Mouse (Mus musculus) intestine, embryonic 14.5 days (tissue): ENCODE results near the gene Mrpl36. TPM values are rescaled to one million over a fixed set of nuclear protein-coding genes. Genes with fewer than 3 reads are reported as not detected.

Source experiments
- ATAC-seq: fragments of 200-750 bp; cut with Nextera tagmentation; replicated peaks from 2 replicates; pipeline ENCODE4 v1.8.0; 2017; ENCODE audit warnings: low read depth, moderate number of reproducible peaks, moderate TSS enrichment, moderate library complexity; ENCODE audit not compliant: low FRiP score, low TSS enrichment
- DNase-seq: peaks from one replicate; pipeline ENCODE4 v3.0.0-alpha.2; 2018; ENCODE audit warnings: low spot score
- H3K27ac ChIP-seq: fragments of 300-500 bp; sonication (generic); 2 replicates; pipeline ENCODE4 v1.5.1; 2014; ENCODE audit warnings: low read depth, mild to moderate bottlenecking, control low read depth
- H3K27me3 ChIP-seq: fragments of 300-500 bp; sonication (generic); replicated peaks from 2 replicates; pipeline ENCODE4 v1.6.1; 2014; ENCODE audit warnings: low read length, control low read depth; ENCODE audit not compliant: control insufficient read depth, insufficient read depth
- H3K36me3 ChIP-seq: fragments of 300-500 bp; sonication (generic); 2 replicates; pipeline ENCODE4 v1.6.1; 2014; ENCODE audit warnings: low read length, control low read depth; ENCODE audit not compliant: control insufficient read depth, insufficient read depth
- H3K4me1 ChIP-seq: fragments of 300-500 bp; sonication (generic); replicated peaks from 2 replicates; pipeline ENCODE4 v1.6.1; 2014; ENCODE audit warnings: low read length, control low read depth, mixed read lengths; ENCODE audit not compliant: control insufficient read depth, insufficient read depth
- H3K4me2 ChIP-seq: fragments of 300-500 bp; sonication (generic); 2 replicates; pipeline ENCODE4 v1.6.1; 2014; ENCODE audit warnings: low read length
- H3K4me3 ChIP-seq: fragments of 300-500 bp; sonication (generic); 2 replicates; pipeline ENCODE4 v1.5.1; 2014; ENCODE audit warnings: low read depth, low read length, control low read depth, mixed read lengths
- H3K9ac ChIP-seq: fragments of 300-500 bp; sonication (generic); 2 replicates; pipeline ENCODE4 v1.6.1; 2014; ENCODE audit warnings: mild to moderate bottlenecking, low read length
- H3K9me3 ChIP-seq: fragments of 300-500 bp; sonication (generic); 2 replicates; pipeline ENCODE4 v1.6.1; 2016; ENCODE audit warnings: low read length, control low read depth; ENCODE audit not compliant: control insufficient read depth
- WGBS: fragments of 180-500 bp; shearing (Covaris S2); extraction: QIAGEN DNeasy Blood & Tissue Kit; methylation state at CpG from one replicate; pipeline ENCODE4 v1.1.7; 2014; 5-methylcytosine and 5-hydroxymethylcytosine counted together
- polyA plus RNA-seq: library from polyadenylated mRNA; unstranded; fragments of >200 nt; fragmentation: Nextera tagmentation; extraction: Ambion mirVana; gene quantifications from 2 replicates; pipeline ENCODE4 v1.2.1, GENCODE M21; 2014

Gene Mrpl36
- polyA plus RNA-seq = 153 and 166 TPM in 2 replicates

DNA sequence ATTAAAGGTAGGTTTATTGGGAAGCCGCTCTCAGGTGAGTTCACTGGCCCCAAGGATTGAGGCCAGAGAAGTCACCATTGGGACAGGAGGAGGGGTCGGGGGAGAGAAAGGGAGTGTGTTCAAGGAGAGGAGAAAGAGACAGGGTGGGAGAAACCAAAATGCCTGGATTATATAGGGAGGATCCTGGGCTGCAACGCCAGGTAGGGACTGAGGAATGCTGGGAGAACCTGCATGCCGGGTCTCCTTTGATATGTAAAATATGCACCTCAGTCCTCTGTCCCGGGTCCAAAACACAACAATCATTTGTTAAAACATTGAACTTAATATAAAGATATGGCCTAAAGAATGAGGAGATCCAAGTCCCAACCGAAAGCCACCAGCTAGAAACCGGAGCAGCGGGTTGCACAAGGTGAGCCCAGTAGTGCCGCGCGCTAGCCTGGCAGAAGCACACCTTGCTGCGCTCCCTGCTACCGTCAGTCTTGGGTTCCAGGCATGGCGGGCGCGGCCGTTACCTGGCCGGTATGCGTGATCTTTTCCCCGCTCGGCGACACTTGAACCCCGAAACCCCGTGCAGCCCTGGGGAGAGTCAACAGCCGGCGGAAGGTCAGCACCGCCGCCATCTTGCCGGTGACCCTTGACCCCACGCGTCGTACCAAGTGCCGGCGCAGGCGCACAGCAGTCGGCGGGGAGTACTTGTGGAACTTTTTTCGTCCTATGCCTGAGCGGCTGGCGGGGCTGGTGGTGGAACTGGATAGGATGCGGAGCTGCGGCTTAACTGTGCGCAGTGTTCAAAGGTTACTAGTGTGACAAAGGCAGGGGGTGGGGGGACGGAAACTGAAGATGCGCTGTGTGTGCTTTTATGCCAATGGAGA lies at the start of gene Mrpl36, which contains the start of gene Ndufs6:
Gene Mrpl36 (plus strand): TSS at position 687 of the 872 bp plus-strand sequence.
Gene Ndufs6 (minus strand): TSS at position 716 of the 872 bp plus-strand sequence.
- no peaks in the 10 kb centered on the region for H3K27me3 ChIP-seq
- peak; percentile 95 for DNase-seq
- no peaks in the 10 kb centered on the region for H3K9me3 ChIP-seq
- peak; percentile 89 for ATAC-seq
- peak within 1 kb of the TSS; percentile 85 for H3K4me3 ChIP-seq
- H3K4me2 ChIP-seq = peak within 1 kb of the TSS; percentile 83
- peak within 1 kb of the TSS; percentile 54 for H3K27ac ChIP-seq
- WGBS = 1% methylated on average over 45 of the region's 45 CpGs
- H3K9ac ChIP-seq = peak within 1 kb of the TSS; percentile 80
- peaks cover 32% of the 10 kb centered on the region for H3K36me3 ChIP-seq
- H3K4me1 ChIP-seq = peaks cover 18% of the 10 kb centered on the region

- no peaks in the 10 kb centered on the region for H3K4me1 ChIP-seq
- no peaks in the 10 kb centered on the region for H3K9me3 ChIP-seq
- peak; percentile 87 for ATAC-seq
- H3K4me3 ChIP-seq = no peak overlapping the region
- no peaks in the 10 kb centered on the region for H3K36me3 ChIP-seq
- no peak overlapping the region for H3K9ac ChIP-seq
- H3K27ac ChIP-seq = no peak overlapping the region
- peaks cover 8% of the 10 kb centered on the region; the same call in 1 of the 2 replicates for H3K27me3 ChIP-seq
- WGBS = 63% methylated on average over 1 of the region's 1 CpGs
- DNase-seq = no peak
- no peak overlapping the region for H3K4me2 ChIP-seq
These were observed 49.1 kb upstream of the Mrpl36 start for GRCm38 (mm10) chr13:73279196-73279595.

DNA sequence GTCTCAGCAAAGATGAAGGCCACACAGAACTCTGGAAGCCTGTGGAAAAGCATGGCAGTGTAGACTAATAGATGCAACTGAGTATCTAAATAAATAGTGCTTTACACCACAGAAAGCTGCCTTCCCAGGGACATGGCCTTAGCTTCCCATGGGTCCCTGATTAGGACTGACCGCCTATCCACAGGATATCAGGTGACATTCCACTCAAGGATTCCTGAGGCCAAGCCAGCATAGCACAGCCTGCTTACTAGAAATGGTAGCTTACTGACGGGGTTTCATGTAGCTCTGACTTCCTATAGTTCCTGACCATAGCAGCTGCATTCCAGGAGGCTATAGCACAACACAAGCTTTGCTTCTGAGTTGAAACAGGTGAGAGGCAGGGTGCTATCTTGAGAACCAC lies 45.9 kb upstream of the Mrpl36 start:
- no peak overlapping the region for H3K9ac ChIP-seq
- H3K4me2 ChIP-seq = no peak overlapping the region
- H3K36me3 ChIP-seq = no peaks in the 10 kb centered on the region
- DNase-seq (no peak), ATAC-seq (no peak)
- 75% methylated on average over 2 of the region's 2 CpGs for WGBS
- H3K9me3 ChIP-seq = no peaks in the 10 kb centered on the region
- no peak overlapping the region for H3K27ac ChIP-seq
- H3K27me3 ChIP-seq = no peaks in the 10 kb centered on the region
- H3K4me3 ChIP-seq = no peak overlapping the region
- no peaks in the 10 kb centered on the region for H3K4me1 ChIP-seq

GRCm38 (mm10) chr13:73283534-73283933 lies 44.8 kb upstream of the Mrpl36 start:
- ATAC-seq (no peak), DNase-seq (no peak)
- Histone ChIP-seq H3K9ac (no peak overlapping the region), H3K36me3 (no peaks in the 10 kb centered on the region), H3K4me2 (no peak overlapping the region), H3K27ac (no peak overlapping the region), H3K4me3 (no peak overlapping the region), H3K9me3 (no peaks in the 10 kb centered on the region), H3K4me1 (no peaks in the 10 kb centered on the region), H3K27me3 (no peaks in the 10 kb centered on the region)
- WGBS = 92% methylated on average over 1 of the region's 1 CpGs

- H3K4me3 ChIP-seq = no peak overlapping the region
- H3K9ac ChIP-seq = no peak overlapping the region
- no peaks in the 10 kb centered on the region for H3K36me3 ChIP-seq
- WGBS = 72% methylated on average over 6 of the region's 6 CpGs
- no peak overlapping the region for H3K27ac ChIP-seq
- no peaks in the 10 kb centered on the region for H3K4me1 ChIP-seq
- DNase-seq = no peak
- H3K27me3 ChIP-seq = no peaks in the 10 kb centered on the region
- H3K9me3 ChIP-seq = no peaks in the 10 kb centered on the region
- no peak overlapping the region for H3K4me2 ChIP-seq
- ATAC-seq = peak; percentile 75
These were observed 38.1 kb upstream of the Mrpl36 start for GRCm38 (mm10) chr13:73290206-73290605.

DNA sequence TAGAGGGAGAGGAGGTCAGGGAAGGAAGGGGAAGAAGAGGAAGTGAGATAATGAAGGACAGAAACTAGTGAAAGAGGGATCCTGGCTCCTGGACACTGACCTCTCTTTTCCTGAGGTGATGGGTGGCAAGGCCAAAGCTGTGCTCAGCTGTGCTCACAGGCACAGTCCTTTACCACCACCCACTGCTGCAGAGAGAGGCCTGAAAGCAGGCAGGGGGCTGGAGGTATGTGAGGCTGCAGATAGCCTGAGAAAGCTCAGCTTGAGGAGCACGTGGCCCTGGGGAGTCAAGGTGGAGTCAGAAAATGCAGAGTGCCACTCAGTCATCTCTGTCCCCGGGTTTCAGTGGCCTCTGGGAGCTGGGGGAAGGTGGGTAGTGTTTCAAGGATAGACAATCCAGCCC lies 37.2 kb upstream of the Mrpl36 start:
- DNase-seq = no peak
- H3K9ac ChIP-seq = no peak overlapping the region
- no peak overlapping the region for H3K4me3 ChIP-seq
- no peaks in the 10 kb centered on the region for H3K36me3 ChIP-seq
- no peak overlapping the region for H3K4me2 ChIP-seq
- no peaks in the 10 kb centered on the region for H3K4me1 ChIP-seq
- 0 out of 2 replicates have a peak, but pooled peaks have one; percentile 33 for ATAC-seq
- no peak overlapping the region for H3K27ac ChIP-seq
- WGBS = 35% methylated on average over 2 of the region's 2 CpGs
- H3K27me3 ChIP-seq = no peaks in the 10 kb centered on the region
- no peaks in the 10 kb centered on the region for H3K9me3 ChIP-seq

GRCm38 (mm10) chr13:73298717-73299116 lies 29.6 kb upstream of the Mrpl36 start:
- Histone ChIP-seq H3K4me2 (no peak overlapping the region), H3K27me3 (no peaks in the 10 kb centered on the region), H3K9ac (no peak overlapping the region), H3K9me3 (no peaks in the 10 kb centered on the region), H3K36me3 (no peaks in the 10 kb centered on the region), H3K4me1 (no peaks in the 10 kb centered on the region), H3K4me3 (no peak overlapping the region), H3K27ac (no peak overlapping the region)
- ATAC-seq (no peak), DNase-seq (no peak)
- WGBS = 75% methylated on average over 4 of the region's 4 CpGs

DNA sequence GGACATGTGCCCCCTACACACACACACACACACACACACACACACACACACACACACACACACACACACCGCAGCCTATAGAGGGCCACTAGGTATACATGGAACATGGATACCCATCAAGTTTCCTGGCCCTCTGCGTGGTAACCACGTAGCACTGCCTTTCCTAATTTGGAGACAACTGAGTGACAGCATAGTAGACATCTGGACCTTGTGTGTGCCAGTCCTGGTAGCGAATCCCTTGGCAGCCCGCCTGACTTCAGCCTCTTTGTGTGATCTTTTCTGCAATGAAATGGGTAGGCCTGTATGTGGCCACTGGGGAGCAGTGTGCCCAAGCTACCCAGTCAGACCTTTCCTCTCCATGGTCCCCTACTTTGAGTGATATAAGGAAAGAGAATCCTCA lies 29.0 kb upstream of the Mrpl36 start:
- no peak overlapping the region for H3K4me2 ChIP-seq
- no peak for DNase-seq
- H3K9ac ChIP-seq = no peak overlapping the region
- H3K27me3 ChIP-seq = no peaks in the 10 kb centered on the region
- WGBS = 89% methylated on average over 5 of the region's 5 CpGs
- H3K9me3 ChIP-seq = no peaks in the 10 kb centered on the region
- H3K4me3 ChIP-seq = no peak overlapping the region
- no peaks in the 10 kb centered on the region for H3K4me1 ChIP-seq
- ATAC-seq = no peak
- H3K27ac ChIP-seq = no peak overlapping the region
- no peaks in the 10 kb centered on the region for H3K36me3 ChIP-seq
